Mouse (Mus musculus): ENCODE results near the gene Krt23.

The Krt23 gene

DNA sequence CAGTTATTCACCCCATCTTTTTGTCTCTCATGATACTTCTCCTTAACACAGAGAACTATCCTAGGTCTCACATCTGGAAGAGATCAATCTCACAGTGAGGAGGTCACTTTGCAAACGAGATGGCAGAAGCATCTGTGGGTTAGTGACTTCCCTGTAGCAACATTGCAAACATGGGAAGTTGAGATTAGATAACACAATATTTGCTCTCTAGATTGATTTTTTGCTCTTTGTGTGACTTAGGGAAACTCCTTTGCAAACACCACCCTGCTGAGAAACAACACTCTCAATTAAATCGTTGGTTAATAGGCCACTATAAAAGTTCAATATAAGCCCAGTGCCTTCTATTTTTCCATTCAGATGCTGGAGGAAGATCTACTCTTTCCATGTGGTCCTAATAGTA is 44.2 kb downstream of the Krt23 start:
- DNase-seq, result no peak

DNA sequence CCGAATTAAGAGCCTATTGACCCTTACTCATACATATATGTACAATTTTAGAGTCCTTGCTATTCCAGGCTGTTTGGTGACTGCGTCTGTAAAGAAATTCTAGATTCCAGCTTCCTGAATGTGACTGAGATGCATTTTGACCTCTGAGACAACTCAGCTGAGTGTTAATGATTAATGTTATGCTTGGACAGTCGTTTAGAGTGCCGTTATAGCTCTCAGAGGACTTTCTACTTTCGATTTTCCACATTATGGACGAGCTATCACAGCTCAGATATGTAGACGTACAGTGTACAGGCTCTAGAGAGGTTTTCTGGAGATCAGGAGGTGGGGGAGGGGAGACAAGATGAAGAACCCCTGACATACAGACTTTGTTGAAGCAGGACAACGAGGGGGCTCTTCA is 51.7 kb downstream of the Krt23 start:
- no peak for DNase-seq

DNA sequence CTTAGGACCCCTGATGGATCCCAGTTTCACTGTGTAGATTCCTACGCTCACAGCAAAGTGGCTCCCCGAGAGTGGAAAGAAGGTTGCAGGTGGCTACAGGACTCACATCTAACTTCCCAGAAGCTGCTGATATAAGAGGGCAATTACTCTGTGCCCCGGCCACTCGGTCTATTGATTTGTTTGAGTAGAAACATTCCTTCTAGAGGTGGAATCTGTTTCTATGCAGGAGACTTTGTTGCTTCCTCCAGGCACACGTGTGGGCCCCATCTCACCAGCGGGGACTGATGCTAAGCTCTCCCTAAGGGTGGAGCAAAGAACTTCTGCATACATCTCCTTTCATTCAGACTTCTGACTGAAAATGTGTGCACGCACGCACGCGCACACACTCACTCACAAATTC is 53.5 kb downstream of the Krt23 start:
- no peak for DNase-seq

DNA sequence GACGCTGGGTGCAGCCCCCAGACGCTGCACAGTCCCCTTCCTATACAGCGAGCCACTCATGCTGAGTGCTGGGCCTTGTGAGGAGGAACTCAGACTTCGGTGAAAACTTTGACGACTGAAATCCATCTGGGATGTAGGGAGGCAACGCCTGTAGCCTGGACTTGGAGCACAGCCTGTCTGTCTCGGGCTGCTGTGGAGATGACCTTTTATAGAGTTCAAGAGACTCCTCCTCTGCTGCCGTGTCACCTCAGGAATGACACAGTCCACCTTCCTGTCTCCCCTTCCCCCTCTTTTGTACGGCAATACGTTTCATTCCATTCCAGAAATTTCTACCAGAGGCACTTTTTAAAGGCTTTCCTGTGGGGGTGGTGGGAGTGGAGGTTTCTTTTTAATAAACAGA is 55.0 kb downstream of the Krt23 start, which contains the start of gene Krt20:
Gene Krt20 (minus strand): TSS at position 179 of the 400 bp plus-strand sequence.
- no peak for DNase-seq

DNA sequence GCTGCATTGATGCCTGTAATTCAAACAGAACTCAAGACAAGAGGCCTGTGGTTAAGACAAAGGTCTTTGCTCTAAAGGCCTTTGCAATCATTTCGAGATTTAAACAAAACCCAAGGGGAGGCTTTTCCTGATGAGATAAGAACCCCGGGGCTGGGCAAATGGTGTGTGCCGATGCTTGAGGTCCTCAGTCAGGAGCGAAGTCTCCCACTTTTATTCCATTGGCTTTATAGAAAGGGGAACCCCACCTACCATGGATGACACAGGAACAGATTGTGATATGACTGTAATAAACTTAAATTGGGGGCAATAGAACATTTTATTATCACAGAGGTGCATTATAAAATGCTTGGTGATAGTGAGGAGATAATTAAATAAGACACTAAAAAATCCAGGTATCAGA is 56.3 kb downstream of the Krt23 start:
- no peak for DNase-seq

DNA sequence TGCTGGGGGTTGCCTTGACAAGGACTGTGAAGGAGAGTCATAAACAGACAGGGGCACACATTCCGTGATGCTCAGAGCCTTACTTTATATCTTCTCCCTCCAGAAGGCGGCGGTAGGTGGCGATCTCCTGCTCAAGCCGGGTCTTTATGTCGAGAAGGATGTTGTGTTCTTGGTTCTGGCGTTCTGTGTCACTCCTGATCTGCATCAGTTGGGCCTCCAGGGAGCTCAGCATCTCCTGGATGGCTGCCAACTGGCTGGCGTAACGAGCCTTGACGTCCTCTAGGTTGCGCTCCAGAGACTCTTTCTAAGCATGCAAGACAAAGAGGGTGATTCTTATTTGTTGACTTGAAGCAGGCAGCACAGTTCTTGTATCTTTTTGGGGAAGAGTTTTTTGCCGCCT is 62.3 kb downstream of the Krt23 start:
- no peak for DNase-seq
